Mouse (Mus musculus): Measurements from ENCODE around the gene Ebna1bp2.

Ebna1bp2 gene

DNA sequence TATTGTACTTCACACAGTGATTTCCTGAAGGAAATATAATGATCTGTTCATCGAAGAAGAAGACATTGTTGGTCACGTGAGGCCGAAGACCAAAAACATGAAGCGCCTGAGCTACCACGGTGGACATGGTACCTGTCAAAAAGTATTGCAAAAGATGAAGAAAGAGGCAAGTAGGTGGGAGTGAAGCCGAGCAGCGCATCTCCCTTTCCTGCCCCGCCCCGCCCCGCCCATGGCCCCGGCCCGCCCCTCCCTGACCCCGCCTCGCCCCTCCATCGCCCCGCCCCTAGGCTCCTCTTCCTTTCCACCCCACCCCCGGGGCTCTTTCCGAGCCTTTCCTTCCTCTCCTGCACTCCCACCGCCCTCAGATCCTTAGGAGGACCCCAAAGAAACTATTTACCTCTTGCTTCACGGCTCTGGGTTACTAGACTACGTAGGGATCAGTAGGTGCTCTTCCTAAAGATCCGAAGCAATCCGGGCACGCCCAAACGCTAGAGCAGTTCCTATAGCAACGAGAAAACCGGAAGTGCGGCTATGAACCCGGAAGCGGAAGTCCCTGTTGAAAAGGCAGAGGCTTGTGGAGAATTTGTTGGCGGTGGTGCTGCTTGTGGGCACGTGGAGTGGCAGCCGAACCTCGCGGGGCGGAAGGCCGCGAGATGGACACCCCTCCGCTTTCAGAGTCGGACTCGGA is at the start of gene Ebna1bp2, which contains the start of gene Cfap57:
Ebna1bp2 (plus strand) TSS at position 521 of the 688 bp plus-strand sequence.
Cfap57 (minus strand) TSS at position 499 of the 688 bp plus-strand sequence.
- peak; percentile 92 for DNase-seq

DNA sequence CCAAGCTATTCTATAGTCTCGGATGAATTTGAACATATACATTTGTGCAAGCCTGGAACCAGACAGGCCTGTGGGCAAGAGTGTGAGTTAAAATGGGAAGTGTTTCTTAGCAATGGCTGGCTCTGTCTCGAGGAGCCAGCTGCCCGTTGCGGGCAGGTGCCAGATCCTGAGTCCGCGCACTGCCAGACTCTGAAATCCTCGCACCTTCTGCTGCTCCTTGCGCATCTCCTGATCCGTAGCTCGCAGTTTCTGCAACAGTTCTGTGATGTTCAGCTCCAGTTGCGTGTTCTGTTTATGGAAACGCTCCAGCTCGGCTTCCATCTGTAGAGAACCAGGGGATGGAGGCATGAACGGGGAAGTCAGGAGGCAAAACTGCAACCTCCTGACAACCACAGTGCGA is 49.2 kb upstream of the Ebna1bp2 start:
- no peak for DNase-seq

DNA sequence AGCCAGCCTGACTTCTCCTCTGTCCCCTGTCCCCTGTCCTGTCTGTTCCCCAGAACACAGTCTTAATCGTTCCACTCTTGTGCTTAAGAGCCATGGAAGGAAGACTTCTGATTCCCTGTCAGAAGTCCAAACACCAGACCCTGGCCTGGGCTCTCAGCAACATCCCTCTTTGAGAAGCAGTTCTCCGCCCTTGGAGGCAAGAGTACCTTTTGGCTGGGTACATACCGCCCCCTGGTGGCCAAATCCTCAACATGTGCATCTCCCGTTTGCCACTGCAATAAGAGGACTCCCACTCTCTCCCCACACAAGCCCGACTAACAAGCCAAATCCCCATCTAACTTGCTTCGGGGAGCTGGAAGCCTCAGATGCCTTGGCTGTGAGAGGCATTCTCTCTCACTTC is 44.5 kb upstream of the Ebna1bp2 start:
- DNase-seq, result peak; percentile 56

GRCm38 (mm10) chr4:118579313-118579712 is 41.3 kb upstream of the Ebna1bp2 start:
- DNase-seq, result no peak

- no peak for DNase-seq
These were observed 39.1 kb upstream of the Ebna1bp2 start for GRCm38 (mm10) chr4:118581508-118581907.

DNA sequence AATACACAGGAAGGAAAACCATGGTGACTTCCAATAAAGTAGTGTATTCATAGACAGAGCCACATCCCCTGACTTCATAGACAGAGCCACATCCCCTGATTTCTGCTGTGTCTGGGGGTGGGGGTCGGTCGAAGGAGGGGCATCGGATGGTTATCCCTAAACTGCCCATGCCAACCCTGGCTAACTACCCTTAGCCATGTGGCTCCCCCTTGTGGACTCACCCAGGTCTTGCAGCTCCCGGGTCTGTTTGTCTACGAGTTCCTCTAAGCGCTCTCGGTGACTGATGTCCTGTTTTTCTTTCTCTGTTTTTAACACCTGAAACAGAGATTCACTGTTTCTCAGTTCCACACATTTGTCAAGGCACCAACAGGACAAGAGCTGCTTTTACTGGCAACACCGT is 38.0 kb upstream of the Ebna1bp2 start:
- no peak for DNase-seq

DNA sequence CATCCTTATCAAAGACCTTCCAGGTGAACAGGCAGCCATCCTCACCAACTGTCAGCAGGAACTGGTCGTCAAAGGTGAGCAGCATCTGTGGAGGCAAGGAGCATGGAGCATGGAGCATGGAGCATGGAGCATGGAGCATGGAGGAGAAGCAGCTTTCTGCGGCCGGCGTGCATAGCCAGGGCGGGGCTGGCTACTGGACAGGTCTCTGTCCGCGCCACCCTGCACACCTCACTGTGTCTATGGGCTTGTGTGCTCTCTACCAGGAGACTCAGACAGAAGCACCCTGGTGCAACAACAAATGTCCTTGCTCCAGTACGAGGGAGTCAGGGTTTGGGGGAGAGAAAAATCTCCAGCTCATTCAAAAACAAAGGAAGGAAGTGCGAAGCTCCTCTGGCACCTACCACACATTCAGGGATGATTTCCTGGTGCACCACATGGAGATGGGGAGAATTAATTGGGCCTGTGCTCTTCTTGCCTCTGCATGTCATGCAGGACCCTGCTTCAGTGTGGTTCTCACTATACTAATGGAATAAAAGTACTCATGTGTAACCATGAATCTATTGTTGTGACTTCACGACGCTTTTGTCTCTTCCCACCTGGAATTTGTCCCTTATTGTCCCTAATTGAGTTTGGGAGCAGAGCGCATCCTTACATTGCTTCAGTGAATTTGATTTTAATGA is 31.4 kb upstream of the Ebna1bp2 start:
- DNase-seq, result no peak

DNA sequence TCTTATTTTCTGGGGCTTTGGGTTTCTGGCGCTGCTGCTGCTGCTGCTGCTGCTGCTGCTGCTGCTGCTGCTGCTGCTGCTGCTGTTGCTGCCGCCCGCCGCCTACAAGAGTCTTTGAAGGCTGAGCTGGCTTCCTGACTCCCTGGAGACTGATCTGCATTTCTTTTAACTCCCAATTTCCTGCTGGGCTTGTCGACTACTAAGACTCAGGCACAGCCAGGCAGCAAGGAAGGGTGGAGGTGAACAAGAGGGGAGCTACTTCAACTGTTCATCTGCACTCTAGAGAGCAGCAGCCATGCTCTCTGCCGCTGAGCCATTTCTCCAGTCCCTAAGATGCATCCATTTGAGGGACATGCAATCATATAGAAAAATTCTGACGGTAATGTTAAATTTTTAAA is 30.9 kb upstream of the Ebna1bp2 start:
- no peak for DNase-seq

GRCm38 (mm10) chr4:118604065-118604464 is 16.5 kb upstream of the Ebna1bp2 start:
- DNase-seq, result no peak

DNA sequence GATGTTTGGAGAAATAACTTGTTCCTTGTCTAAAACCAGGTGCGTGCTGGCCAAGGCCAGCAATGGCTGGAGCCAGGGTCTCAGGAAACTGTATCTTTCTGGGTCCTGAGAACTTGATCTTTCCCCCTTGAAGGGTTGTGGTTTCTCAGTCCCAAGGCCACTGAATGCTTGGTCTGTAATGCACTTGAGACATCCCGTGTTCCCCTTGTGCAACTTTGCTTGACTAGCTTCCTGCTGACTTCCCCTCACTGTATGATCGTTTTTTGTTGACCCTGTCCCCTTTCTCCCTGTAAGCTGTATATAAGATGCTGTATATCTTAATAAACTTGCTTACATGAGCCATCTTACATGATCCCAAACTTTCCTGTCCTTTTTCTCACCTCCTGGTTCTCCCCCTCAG is 10.8 kb upstream of the Ebna1bp2 start:
- DNase-seq, result no peak

DNA sequence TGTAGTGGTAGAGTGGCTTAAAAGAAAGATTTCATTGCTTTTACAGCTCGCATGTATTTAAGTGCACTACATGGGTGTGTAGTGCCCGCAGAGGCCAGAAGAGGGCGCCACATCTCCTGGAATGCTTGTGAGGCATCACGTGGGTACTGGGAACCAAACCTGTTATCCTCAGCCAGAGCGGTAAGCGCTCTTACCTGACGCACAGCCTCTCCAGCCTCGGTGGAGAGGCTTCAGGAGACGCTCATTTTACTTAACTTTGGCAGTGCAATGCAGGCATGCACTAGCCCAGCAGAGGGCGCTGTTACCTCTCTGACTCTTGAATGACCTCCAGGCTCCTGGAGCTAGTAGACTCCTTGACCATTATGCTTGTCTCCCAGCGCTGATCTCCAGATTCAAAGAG is 8.0 kb upstream of the Ebna1bp2 start:
- DNase-seq, result peak; percentile 14

- no peak for DNase-seq
These were observed 5.2 kb upstream of the Ebna1bp2 start for GRCm38 (mm10) chr4:118615412-118615811.

DNA sequence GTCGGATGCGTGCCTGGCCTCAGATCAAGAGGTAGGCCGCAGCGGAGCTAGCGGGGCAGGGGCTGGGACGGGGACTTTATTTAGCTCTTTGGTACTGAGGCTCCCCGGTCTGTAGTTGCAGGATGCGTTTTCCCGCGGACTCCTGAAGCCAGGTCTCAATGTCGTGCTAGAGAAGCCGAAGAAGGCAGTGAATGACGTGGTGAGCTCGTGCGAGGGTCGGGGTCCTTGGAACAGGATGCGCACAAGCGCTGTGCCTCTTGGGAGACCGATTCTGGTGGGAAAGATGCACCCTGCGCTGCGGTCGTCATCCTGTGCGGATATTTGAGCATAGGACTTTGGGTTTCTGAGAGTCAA is 345 bp downstream of the Ebna1bp2 start:
- DNase-seq, result no peak

DNA sequence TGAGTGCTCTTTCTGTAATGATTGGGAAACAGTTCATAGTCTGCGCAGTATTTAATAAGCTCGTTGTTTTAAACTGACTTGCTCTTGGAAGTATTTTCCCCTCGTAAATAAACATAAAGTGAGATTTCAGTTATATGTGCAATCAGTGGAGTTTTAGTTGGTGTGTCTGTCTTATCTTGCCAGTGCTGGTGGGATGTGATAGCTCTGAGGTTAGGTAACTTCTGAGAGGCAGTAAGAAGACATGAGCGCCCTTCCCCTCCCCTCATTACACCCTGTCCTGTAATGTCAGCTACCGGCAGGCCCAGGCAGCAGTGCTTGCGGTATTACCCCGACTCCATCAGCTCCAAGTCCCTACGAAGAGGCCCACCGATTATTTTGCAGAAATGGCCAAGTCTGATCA is 1.2 kb downstream of the Ebna1bp2 start:
- DNase-seq, result no peak

DNA sequence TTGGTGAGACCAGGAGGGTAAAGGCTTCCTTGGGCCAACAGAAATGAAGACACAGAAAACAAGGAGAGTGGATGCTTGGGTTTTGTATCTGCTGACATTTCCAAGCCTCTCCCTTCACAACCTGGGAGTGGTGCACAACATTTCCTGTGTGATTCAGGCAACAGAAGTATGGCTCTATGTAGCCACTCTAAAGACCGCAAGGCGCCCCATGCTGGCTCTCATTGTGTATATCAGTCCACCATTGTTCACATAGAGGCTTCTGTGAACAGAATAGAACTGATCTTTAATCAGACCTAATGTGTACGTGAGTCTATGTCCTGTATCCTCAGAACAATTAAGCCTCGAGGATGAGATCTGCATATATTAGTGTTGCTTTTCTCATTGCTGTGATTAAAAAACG is 9.7 kb downstream of the Ebna1bp2 start:
- DNase-seq, result no peak

GRCm38 (mm10) chr4:118642346-118643190 is 22.0 kb downstream of the Ebna1bp2 start:
- DNase-seq, result no peak

- peak; percentile 7 for DNase-seq
These were observed 24.6 kb downstream of the Ebna1bp2 start for GRCm38 (mm10) chr4:118645234-118645633.

DNA sequence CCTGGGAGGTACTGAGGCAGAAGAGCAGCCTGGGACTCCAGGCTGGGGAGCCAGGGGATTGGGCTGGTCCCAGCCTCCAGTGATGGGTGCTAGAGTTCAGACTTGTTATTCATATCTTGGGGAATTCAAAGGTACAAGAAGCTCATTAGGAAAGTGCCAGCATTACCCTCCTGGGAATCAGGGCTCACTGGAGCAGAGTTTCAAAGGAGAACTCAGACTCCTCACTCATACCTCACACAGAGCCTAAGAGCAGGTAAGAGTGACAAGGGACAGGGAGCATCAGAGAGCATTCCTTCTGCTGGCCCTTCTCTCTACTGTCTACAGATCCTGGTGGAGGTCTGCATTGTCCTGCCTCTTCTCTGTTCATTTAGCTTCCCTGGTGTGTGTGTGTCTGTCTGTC is 38.1 kb downstream of the Ebna1bp2 start, which contains the start of gene Olfr62:
Olfr62 (plus strand) TSS at position 301 of the 400 bp plus-strand sequence.
- no peak for DNase-seq

Data from kidney, adult 11 months (tissue).